Mouse (Mus musculus): ENCODE measurements around the gene Tmem191c.
"Not testable (repeated sequence)": the region's sequence is repeated elsewhere in the genome, so short reads cannot be mapped to it uniquely, and the experiment has no call there.

Gene Tmem191c

GRCm38 (mm10) chr16:17275721-17276120 is at the start of gene Tmem191c:
Gene Tmem191c, plus strand, starts transcription at chr16:17276077.
- no peak for DNase-seq (ENCODE audit: low spot score)

GRCm38 (mm10) chr16:17226496-17226895 is 49.4 kb upstream of the Tmem191c start:
- no peak for DNase-seq (ENCODE audit: low spot score)

GRCm38 (mm10) chr16:17231523-17231922 is 44.4 kb upstream of the Tmem191c start:
- not testable (repeated sequence) for DNase-seq (ENCODE audit: low spot score)

GRCm38 (mm10) chr16:17232794-17233701 is 42.8 kb upstream of the Tmem191c start, which contains the start of gene Hic2:
Gene Hic2, plus strand, starts transcription at chr16:17233572.
- DNase-seq (ENCODE audit: low spot score), result peak; percentile 98

GRCm38 (mm10) chr16:17233702-17234498 is 42.0 kb upstream of the Tmem191c start:
- peak; percentile 78 for DNase-seq (ENCODE audit: low spot score)

GRCm38 (mm10) chr16:17234499-17234895 is 41.4 kb upstream of the Tmem191c start:
- DNase-seq (ENCODE audit: low spot score), result peak; percentile 72

GRCm38 (mm10) chr16:17234916-17235665 is 40.8 kb upstream of the Tmem191c start:
- DNase-seq (ENCODE audit: low spot score), result no peak

GRCm38 (mm10) chr16:17237634-17238033 is 38.2 kb upstream of the Tmem191c start:
- DNase-seq (ENCODE audit: low spot score), result no peak

GRCm38 (mm10) chr16:17239409-17239808 is 36.5 kb upstream of the Tmem191c start:
- no peak for DNase-seq (ENCODE audit: low spot score)

GRCm38 (mm10) chr16:17243731-17244130 is 32.1 kb upstream of the Tmem191c start:
- DNase-seq (ENCODE audit: low spot score), result no peak

GRCm38 (mm10) chr16:17244996-17245395 is 30.9 kb upstream of the Tmem191c start:
- DNase-seq (ENCODE audit: low spot score), result no peak

- no peak for DNase-seq (ENCODE audit: low spot score)
Measured at GRCm38 (mm10) chr16:17247727-17248126, 28.1 kb upstream of the Tmem191c start.

- no peak for DNase-seq (ENCODE audit: low spot score)
Measured at GRCm38 (mm10) chr16:17249135-17249534, 26.7 kb upstream of the Tmem191c start.

- no peak for DNase-seq (ENCODE audit: low spot score)
Measured at GRCm38 (mm10) chr16:17251539-17251938, 24.3 kb upstream of the Tmem191c start.

GRCm38 (mm10) chr16:17252086-17252726 is 23.7 kb upstream of the Tmem191c start:
- no peak for DNase-seq (ENCODE audit: low spot score)

GRCm38 (mm10) chr16:17252841-17253240 is 23.0 kb upstream of the Tmem191c start:
- DNase-seq (ENCODE audit: low spot score), result no peak

GRCm38 (mm10) chr16:17254005-17254597 is 21.8 kb upstream of the Tmem191c start:
- DNase-seq (ENCODE audit: low spot score), result no peak

- no peak for DNase-seq (ENCODE audit: low spot score)
Measured at GRCm38 (mm10) chr16:17255270-17255669, 20.6 kb upstream of the Tmem191c start.

- DNase-seq (ENCODE audit: low spot score), result no peak
Measured at GRCm38 (mm10) chr16:17257359-17257821, 18.5 kb upstream of the Tmem191c start.

- DNase-seq (ENCODE audit: low spot score), result no peak
Measured at GRCm38 (mm10) chr16:17258917-17259316, 17.0 kb upstream of the Tmem191c start.

- no peak for DNase-seq (ENCODE audit: low spot score)
Measured at GRCm38 (mm10) chr16:17261341-17261740, 14.5 kb upstream of the Tmem191c start.

All from retina, embryonic 14.5 days (tissue).